Mouse (Mus musculus): ENCODE data around the gene Lck.
A peak's percentile ranks its signal among the peaks of the same experiment; 100 is the strongest.

Gene Lck

GRCm38 (mm10) chr4:129584884-129585608 lies 11.6 kb upstream of the Lck start:
- peak; percentile 95 for DNase-seq

DNA sequence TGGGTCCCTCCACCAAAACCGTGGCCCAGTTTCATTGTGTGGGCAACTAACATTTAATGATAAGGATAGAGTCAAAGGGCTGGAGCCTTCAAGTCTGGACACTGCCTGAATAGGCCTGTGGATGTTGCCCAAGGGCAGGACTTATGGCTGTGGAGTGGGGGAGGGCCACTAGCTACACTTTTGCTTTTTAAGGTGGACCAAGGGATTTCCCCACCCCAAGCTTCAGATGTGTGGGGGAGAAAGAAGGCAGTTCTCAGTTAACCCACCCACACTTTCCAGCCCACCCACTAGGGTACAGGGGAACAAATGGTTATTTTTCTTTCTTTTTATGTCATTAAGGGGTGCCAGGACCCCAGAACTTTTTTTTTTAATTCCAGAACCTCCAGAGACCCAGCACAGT lies 10.9 kb upstream of the Lck start:
- DNase-seq = no peak

DNA sequence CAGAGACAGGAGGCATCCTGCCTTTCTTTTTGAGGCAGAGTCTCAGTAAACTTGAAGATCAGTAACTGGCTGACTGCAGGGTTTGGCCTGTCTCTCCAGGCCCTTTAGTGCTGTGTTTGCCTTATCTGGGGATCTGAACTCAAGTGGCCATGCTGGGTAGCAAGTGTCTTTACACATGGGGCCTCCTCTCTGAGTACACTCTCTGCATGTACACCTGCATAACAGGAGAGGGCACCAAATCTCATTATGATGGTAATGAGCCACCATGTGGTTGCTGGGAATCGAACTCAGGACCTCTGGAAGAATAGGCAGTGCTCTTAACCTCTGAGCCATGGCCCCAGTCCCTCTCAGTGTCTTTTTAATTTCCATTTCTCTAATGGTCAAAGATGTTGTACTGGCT lies 8.8 kb upstream of the Lck start:
- DNase-seq = no peak

DNA sequence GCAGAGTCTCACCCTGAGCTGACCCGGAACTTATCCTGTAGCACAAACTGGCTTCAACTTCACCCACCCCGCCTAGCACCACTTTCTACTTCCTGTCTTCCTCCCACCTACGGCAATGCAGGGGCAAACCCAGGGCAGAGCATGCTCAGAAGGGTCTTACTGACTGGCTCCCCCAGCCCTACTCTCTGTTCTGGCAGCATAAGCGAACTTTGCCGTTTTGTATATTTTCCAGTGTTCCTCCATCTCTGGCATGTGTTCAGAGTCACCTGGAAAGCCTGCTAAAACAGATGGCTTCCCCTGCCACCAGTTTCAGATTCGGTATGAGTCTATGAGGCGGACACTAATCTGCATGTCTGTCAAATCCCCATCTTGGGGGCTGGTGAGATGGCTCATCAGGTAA lies 6.9 kb upstream of the Lck start:
- DNase-seq = no peak

GRCm38 (mm10) chr4:129578466-129578865 lies 5.0 kb upstream of the Lck start, which contains the start of gene Fam167b:
Gene Fam167b, minus strand, starts transcription at chr4:129578549.
- peak; percentile 63 for DNase-seq

- no peak for DNase-seq
These were observed 4.2 kb upstream of the Lck start for GRCm38 (mm10) chr4:129577688-129578087.

GRCm38 (mm10) chr4:129576863-129577491 lies 3.5 kb upstream of the Lck start:
- DNase-seq = peak; percentile 78

DNA sequence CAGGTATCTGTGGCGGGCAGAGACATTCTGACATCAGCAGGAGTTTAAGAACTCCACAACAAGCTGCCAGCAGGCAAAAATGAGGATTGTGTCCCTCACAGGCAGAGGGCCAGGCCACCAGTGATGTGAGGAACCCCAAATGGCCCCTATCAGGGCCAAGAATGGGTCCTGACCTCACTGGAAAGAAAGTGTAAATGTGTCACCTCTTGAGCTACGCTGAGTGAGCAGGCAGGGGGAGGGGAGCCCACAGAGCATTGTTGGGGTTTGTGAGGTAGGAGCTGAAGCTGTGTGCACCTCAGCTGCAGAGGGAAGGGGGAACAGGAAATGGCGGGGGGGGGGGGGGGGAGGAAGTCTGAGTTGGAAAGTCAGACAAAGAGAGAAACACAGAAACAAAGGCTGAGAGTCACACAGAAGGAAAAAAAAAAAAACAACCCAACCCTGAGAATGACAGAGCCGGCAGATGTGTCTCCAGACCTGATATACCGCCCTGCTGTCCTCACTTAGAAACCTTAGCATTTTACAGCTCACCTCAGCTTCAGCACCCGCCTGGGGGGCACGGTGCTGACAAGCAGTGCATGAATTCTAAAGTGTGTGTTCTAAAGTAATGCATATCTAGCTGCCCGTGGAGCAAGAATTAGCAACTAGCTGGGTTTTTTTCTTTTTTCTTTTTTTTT lies 1.9 kb upstream of the Lck start:
- no peak for DNase-seq

DNA sequence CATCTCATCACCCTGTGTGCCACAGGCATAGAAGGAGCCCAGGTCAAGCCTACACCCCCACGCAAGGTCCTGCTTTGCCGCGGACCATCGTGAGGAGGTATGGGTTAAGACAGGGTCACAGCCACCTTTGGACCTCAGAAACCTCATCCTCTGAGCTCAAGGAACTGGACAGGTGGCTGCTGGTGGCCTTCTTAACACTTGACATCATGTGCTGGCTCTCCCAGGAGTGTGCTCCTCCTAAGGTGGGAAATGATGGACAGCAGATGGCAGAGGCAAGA lies 409 bp downstream of the Lck start:
- no peak for DNase-seq

- peak; percentile 41 for DNase-seq
These were observed 977 bp downstream of the Lck start for GRCm38 (mm10) chr4:129572236-129573092.

DNA sequence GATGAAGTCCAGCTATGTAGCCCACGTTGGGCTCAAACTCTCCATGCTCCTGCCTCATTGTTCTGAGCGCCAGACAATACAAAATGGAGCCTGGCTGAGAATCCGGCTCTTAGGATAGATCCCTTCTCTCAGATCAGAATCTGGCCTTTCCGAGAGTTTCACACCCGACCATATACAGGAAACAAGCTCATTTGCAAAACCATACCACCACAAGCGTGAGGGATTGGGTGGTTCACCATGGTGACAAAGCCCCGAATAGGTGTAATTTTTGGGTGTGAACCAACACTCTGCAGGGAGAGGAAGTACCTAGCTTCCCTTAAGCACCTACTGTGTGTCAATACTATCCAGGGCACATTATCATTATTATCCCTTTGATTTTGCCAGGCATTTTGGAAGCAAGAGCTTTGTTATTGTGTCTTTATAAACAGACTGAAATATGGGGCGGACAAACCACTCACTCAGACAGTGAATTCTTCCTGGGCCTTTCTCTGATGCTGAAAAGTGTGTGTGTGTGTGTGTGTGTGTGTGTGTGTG lies 1.8 kb downstream of the Lck start:
- no peak for DNase-seq

- DNase-seq = no peak
These were observed 3.4 kb downstream of the Lck start for GRCm38 (mm10) chr4:129570028-129570427.

GRCm38 (mm10) chr4:129568366-129568765 lies 5.1 kb downstream of the Lck start:
- no peak for DNase-seq

DNA sequence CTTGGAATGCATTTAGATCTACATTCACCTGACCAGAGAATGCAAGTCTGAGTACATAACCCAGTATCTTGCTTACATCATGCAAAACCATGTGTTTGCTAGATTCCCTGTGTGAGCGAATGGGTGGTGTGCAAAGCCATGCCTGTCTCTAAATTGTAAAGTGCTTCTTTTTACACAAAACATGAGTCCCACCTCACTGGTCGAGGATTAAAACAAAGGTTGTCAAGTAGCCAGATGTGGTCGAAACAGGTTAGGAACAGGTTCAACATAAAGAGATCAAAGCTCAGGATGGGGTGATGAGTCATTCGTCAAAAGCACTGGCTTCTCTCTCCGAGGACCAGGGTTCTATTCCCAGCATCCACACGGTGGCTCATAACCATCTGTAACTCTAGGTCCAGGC lies 8.3 kb downstream of the Lck start:
- no peak for DNase-seq

- no peak for DNase-seq
These were observed 9.7 kb downstream of the Lck start for GRCm38 (mm10) chr4:129563718-129564117.

- DNase-seq = no peak
These were observed 12.3 kb downstream of the Lck start for GRCm38 (mm10) chr4:129561184-129561583.

- DNase-seq = no peak
These were observed 15.0 kb downstream of the Lck start for GRCm38 (mm10) chr4:129558321-129558955.

DNA sequence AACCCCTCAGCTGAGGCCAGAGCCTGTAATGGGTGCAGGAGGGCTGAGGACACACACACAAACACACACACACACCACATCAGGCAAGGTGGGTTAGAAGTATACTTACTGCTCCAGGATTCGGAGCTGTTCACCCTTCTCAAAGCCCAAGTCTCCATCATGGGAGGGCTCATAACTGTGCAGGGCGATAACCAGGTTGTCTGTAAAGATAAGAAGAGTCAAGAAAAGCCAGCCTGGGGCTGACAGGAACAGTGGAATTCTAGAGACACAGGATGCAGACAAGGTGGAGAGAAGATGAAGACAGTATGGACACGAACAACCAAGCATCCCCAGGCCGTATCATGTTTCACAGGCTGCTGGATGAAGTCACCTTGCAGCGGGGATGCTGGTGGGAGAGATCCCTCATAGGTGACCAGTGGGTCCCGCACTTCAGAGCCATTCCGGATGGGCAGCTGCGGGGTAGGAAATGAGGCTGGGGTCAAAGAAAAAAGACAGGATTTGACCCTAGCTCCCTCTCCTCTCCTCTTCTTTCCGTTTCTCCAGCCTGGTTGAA lies 16.1 kb downstream of the Lck start:
- DNase-seq = no peak

GRCm38 (mm10) chr4:129556532-129557223 lies 16.8 kb downstream of the Lck start:
- DNase-seq = peak; percentile 93

- no peak for DNase-seq
These were observed 17.4 kb downstream of the Lck start for GRCm38 (mm10) chr4:129555862-129556531.

- peak; percentile 60 for DNase-seq
These were observed 18.0 kb downstream of the Lck start for GRCm38 (mm10) chr4:129555421-129555861.
